Mouse (Mus musculus): ENCODE results near the gene Msln.

Gene Msln

GRCm38 (mm10) chr17:25717691-25718090, 36.5 kb downstream of the Msln start:
- DNase-seq = no peak

DNA sequence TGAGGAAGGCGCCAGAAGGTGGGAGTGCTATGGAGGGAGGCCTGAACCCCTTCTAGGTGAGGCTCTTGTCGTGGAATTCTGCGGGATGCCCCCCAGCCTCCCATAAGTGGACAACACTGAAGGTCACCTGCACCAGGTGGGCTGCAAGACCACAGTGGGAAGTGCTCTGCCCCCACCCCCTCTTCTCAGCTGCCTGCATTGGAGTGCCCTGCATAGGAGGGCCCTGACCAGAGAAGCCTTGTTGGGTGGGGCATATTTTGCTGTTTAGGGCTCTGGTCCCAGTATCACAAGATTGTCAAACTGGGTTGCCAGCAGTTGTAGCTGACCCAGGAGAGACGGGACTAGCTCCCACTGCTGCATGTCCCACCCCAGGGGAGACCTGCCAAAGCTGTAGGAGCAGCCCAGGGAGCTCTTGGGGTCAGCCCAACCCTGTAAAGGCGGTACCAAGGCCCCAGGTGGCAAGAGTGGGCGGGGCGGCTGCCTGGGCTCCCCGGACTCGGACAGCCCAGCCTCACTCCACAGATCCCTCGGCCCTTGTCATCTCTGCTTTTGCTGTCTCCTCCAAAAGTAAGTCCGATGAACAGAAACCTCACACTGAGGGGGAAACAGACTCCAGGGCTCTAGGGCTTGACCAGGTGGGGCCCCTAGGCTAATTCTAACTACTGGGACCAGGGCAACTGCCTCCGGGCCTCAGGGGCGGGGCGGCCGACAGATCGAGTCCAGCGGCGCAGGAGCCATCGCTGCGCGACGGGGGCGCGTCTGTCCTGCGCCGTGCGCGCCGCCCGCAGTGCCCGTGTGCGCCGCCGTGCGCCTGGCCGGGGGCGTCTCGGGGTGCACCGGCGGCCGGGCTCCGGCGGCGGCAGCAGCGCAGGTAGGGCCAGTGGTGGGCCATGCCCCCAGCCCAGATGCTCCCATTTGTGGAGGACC, 37.2 kb downstream of the Msln start, which contains the start of gene Gng13:
Gene Gng13, plus strand, starts transcription at position 461 of the 927 bp plus-strand sequence.
- no peak for DNase-seq

- no peak for DNase-seq
Measured at GRCm38 (mm10) chr17:25716130-25716529, 38.0 kb downstream of the Msln start.

GRCm38 (mm10) chr17:25715627-25716026, 38.6 kb downstream of the Msln start:
- DNase-seq = no peak

DNA sequence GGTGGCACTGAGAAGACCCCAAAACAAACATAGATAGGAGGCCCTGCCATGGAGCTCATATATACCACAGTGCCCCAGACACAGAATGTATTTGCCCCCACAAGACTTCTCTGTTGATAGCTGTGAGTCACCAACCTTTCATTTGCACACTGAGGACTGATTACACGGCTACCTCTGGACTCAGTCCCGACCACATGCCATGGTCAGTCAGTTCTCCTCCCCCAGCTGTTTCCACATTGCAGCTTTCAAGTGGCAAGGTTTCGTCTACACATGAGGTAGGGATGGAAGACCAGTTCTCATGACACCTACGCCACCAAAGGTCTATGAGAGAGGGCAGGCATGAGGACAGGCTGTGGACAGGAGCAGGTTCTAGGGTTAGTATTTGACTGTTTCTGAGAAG, 43.0 kb downstream of the Msln start:
- DNase-seq = no peak

- DNase-seq = no peak
Measured at GRCm38 (mm10) chr17:25709994-25710393, 44.2 kb downstream of the Msln start.

- DNase-seq = no peak
Measured at GRCm38 (mm10) chr17:25700863-25701496, 53.2 kb downstream of the Msln start.
